In genomic region chrX:159606936-159607335, GRCm38 (mm10) we compare ENCODE assay signal across 8 mouse cellular contexts. TPM values are rescaled to one million over a fixed set of nuclear protein-coding genes. Genes with fewer than 3 reads are reported as not detected.
DNase-seq lines count a peak whose midpoint lies in the region; ATAC-seq lines count a peak whose summit lies in the region.

No protein-coding gene starts in this region.

- H3K36me3 ChIP-seq in hindbrain, embryonic 11.5 days (ENCODE audit: control insufficient read depth, insufficient read depth, low read length) = no peaks in the 10 kb centered on the region
- no peaks in the 10 kb centered on the region for H3K36me3 ChIP-seq in hindbrain, embryonic 12.5 days

- H3K4me2 ChIP-seq in hindbrain, embryonic 11.5 days (replicated peaks; ENCODE audit: low read depth, low read length) = no peak overlapping the region
- H3K4me2 ChIP-seq in hindbrain, embryonic 12.5 days (replicated peaks) = no peak overlapping the region

- ATAC-seq in hindbrain, embryonic 11.5 days (ENCODE audit: low FRiP score) = no peak
- no peak for ATAC-seq in hindbrain, embryonic 12.5 days (ENCODE audit: low FRiP score)
- peak; percentile 86 for ATAC-seq in common myeloid progenitor, adult 5-6 weeks (replicated peaks; ENCODE audit: low read depth, poor library complexity, severe bottlenecking)

- H3K9ac ChIP-seq in hindbrain, embryonic 11.5 days (ENCODE audit: low read depth, low read length) = no peak overlapping the region
- no peak overlapping the region for H3K9ac ChIP-seq in hindbrain, embryonic 12.5 days

- H3K4me1 ChIP-seq in hindbrain, embryonic 11.5 days (replicated peaks; ENCODE audit: control insufficient read depth, insufficient read depth, low read length) = no peaks in the 10 kb centered on the region
- H3K4me1 ChIP-seq in hindbrain, embryonic 12.5 days = no peaks in the 10 kb centered on the region

- no peak overlapping the region for H3K27ac ChIP-seq in hindbrain, embryonic 11.5 days (ENCODE audit: low read depth, low read length)
- no peak overlapping the region for H3K27ac ChIP-seq in hindbrain, embryonic 12.5 days

- 51% methylated on average over 6 of the region's 6 CpGs for WGBS in hindbrain, embryonic 11.5 days
- WGBS in hindbrain, embryonic 12.5 days = 43% methylated on average over 6 of the region's 6 CpGs

- H3K27me3 ChIP-seq in hindbrain, embryonic 11.5 days (ENCODE audit: control insufficient read depth, insufficient read depth, low read length) = no peaks in the 10 kb centered on the region
- no peaks in the 10 kb centered on the region; the same call in 1 of the 2 replicates for H3K27me3 ChIP-seq in hindbrain, embryonic 12.5 days

- H3K9me3 ChIP-seq in hindbrain, embryonic 11.5 days (ENCODE audit: control insufficient read depth, low read length) = no peaks in the 10 kb centered on the region
- no peaks in the 10 kb centered on the region for H3K9me3 ChIP-seq in hindbrain, embryonic 12.5 days (replicated peaks)

- DNase-seq in hindbrain, embryonic 11.5 days (ENCODE audit: low spot score) = peak; percentile 41
- peak; percentile 6 to 9 for DNase-seq in right cerebral cortex, adult 2 months (ENCODE audit: low spot score in 2 of 2)
- DNase-seq in right cerebral cortex, postnatal 14 days = no peak
- peak; percentile 76 for DNase-seq in naive thymus-derived CD4-positive, alpha-beta T cell, adult 2 months (ENCODE audit: low read depth)
- no peak for DNase-seq in layer of hippocampus, adult 9-10 months (ENCODE audit: low spot score)
- no peak for DNase-seq in right cerebral cortex, postnatal 4 days

- H3K4me3 ChIP-seq in hindbrain, embryonic 11.5 days (ENCODE audit: low read depth, low read length) = no peak overlapping the region
- no peak overlapping the region for H3K4me3 ChIP-seq in hindbrain, embryonic 12.5 days

RNA-seq across cellular contexts. Expression of gene Sh3kbp1, which starts 20.1 kb away (rescaled TPM):
- 31.4 and 35.4 TPM in 2 replicates for polyA plus RNA-seq in hindbrain, embryonic 11.5 days (2014; fragmentation: Nextera tagmentation; extraction: Ambion mirVana)
- 45.7 and 50.3 TPM in 2 replicates for polyA plus RNA-seq in hindbrain, embryonic 12.5 days (2016; fragmentation: Nextera tagmentation; extraction: Ambion mirVana)
- 78.7 and 80.3 TPM in 2 replicates for total RNA-seq in common myeloid progenitor, adult 5-6 weeks (2017)

Comparison
In these comparisons a context has a peak if more than half of its experiments do, and no peak if none do; other contexts are left out.
1. DNase-seq: peak in hindbrain, embryonic 11.5 days (single experiment), right cerebral cortex, adult 2 months (2 of 2) and naive thymus-derived CD4-positive, alpha-beta T cell, adult 2 months (single experiment); none in right cerebral cortex, postnatal 14 days (single experiment), layer of hippocampus, adult 9-10 months (single experiment) and right cerebral cortex, postnatal 4 days (single experiment).